Mouse (Mus musculus): ENCODE results near the gene Actr6. TPM values are rescaled to one million over a fixed set of nuclear protein-coding genes. Genes with fewer than 3 reads are reported as not detected.
A peak's percentile ranks its signal among the peaks of the same experiment; 100 is the strongest.

Gene Actr6
- total RNA-seq (2021), result 10 to 100 TPM; 18.7 to 23.8 TPM

GRCm38 (mm10) chr10:89732001-89732794, at the start of gene Actr6:
TSS of gene Actr6 (minus strand) at chr10:89732295.
- peak; percentile 90 to 93 for DNase-seq (ENCODE audit: low spot score in 2 of 2)
- intact Hi-C loops (cut with DNase I), result no loop called here

GRCm38 (mm10) chr10:89776029-89776428, 43.9 kb upstream of the Actr6 start:
- intact Hi-C loops (cut with DNase I), result no loop called here
- DNase-seq (ENCODE audit: low spot score in 2 of 2), result no peak

- no peak for DNase-seq (ENCODE audit: low spot score in 2 of 2)
- intact Hi-C loops (cut with DNase I), result no loop called here
Measured at GRCm38 (mm10) chr10:89771894-89772293, 39.8 kb upstream of the Actr6 start.

GRCm38 (mm10) chr10:89769096-89769495, 37.0 kb upstream of the Actr6 start:
- intact Hi-C loops (cut with DNase I), result no loop called here
- no peak for DNase-seq (ENCODE audit: low spot score in 2 of 2)

- intact Hi-C loops (cut with DNase I), result no loop called here
- no peak for DNase-seq (ENCODE audit: low spot score in 2 of 2)
Measured at GRCm38 (mm10) chr10:89768352-89769020, 36.4 kb upstream of the Actr6 start.

GRCm38 (mm10) chr10:89765790-89766714, 34.0 kb upstream of the Actr6 start:
- intact Hi-C loops (cut with DNase I), result no loop called here
- no peak for DNase-seq (ENCODE audit: low spot score in 2 of 2)

- intact Hi-C loops (cut with DNase I), result no loop called here
- no peak for DNase-seq (ENCODE audit: low spot score in 2 of 2)
Measured at GRCm38 (mm10) chr10:89764457-89765121, 32.5 kb upstream of the Actr6 start.

GRCm38 (mm10) chr10:89760772-89761171, 28.7 kb upstream of the Actr6 start:
- no peak for DNase-seq (ENCODE audit: low spot score in 2 of 2)
- intact Hi-C loops (cut with DNase I), result no loop called here

- no peak for DNase-seq (ENCODE audit: low spot score in 2 of 2)
- intact Hi-C loops (cut with DNase I), result no loop called here
Measured at GRCm38 (mm10) chr10:89755231-89755630, 23.1 kb upstream of the Actr6 start.

GRCm38 (mm10) chr10:89751069-89751468, 19.0 kb upstream of the Actr6 start:
- intact Hi-C loops (cut with DNase I), result no loop called here
- no peak for DNase-seq (ENCODE audit: low spot score in 2 of 2)

GRCm38 (mm10) chr10:89748619-89749018, 16.5 kb upstream of the Actr6 start:
- no peak for DNase-seq (ENCODE audit: low spot score in 2 of 2)
- intact Hi-C loops (cut with DNase I), result loop anchor here (10.0 kb wide), 1 partner anchor 296 kb away; no protein-coding TSS in a partner anchor

GRCm38 (mm10) chr10:89747911-89748310, 15.8 kb upstream of the Actr6 start:
- intact Hi-C loops (cut with DNase I), result loop anchor here (10.0 kb wide), 1 partner anchor 297 kb away; no protein-coding TSS in a partner anchor
- no peak for DNase-seq (ENCODE audit: low spot score in 2 of 2)

- no peak for DNase-seq (ENCODE audit: low spot score in 2 of 2)
- intact Hi-C loops (cut with DNase I), result loop anchor here (10.0 kb wide), 1 partner anchor 297 kb away; no protein-coding TSS in a partner anchor
Measured at GRCm38 (mm10) chr10:89747221-89747905, 15.3 kb upstream of the Actr6 start.

GRCm38 (mm10) chr10:89746581-89746980, 14.5 kb upstream of the Actr6 start:
- intact Hi-C loops (cut with DNase I), result loop anchor here (10.0 kb wide), 1 partner anchor 298 kb away; no protein-coding TSS in a partner anchor
- no peak for DNase-seq (ENCODE audit: low spot score in 2 of 2)

GRCm38 (mm10) chr10:89745666-89746020, 13.5 kb upstream of the Actr6 start:
- no peak for DNase-seq (ENCODE audit: low spot score in 2 of 2)
- intact Hi-C loops (cut with DNase I), result loop anchor here (10.0 kb wide), 1 partner anchor 299 kb away; no protein-coding TSS in a partner anchor

GRCm38 (mm10) chr10:89744871-89745665, 13.0 kb upstream of the Actr6 start, which contains the start of gene Uhrf1bp1l:
TSS of gene Uhrf1bp1l (plus strand) at chr10:89744991.
- peak; percentile 85 for DNase-seq (ENCODE audit: low spot score in 2 of 2)
- intact Hi-C loops (cut with DNase I), result loop anchor here (10.0 kb wide), 1 partner anchor 300 kb away; no protein-coding TSS in a partner anchor

GRCm38 (mm10) chr10:89744341-89744740, 12.2 kb upstream of the Actr6 start:
- DNase-seq (ENCODE audit: low spot score in 2 of 2), result no peak
- intact Hi-C loops (cut with DNase I), result loop anchor here (10.0 kb wide), 1 partner anchor 300 kb away; no protein-coding TSS in a partner anchor

GRCm38 (mm10) chr10:89743266-89743665, 11.2 kb upstream of the Actr6 start:
- intact Hi-C loops (cut with DNase I), result loop anchor here (10.0 kb wide), 1 partner anchor 302 kb away; no protein-coding TSS in a partner anchor
- no peak for DNase-seq (ENCODE audit: low spot score in 2 of 2)

All from left cerebral cortex, postnatal 36 days (tissue).